Mouse (Mus musculus) testis, postnatal 14 days (tissue): ENCODE measurements around the gene Olfr1307.

Source experiments
- DNase-seq: peaks from one replicate; pipeline ENCODE4 v3.0.0; 2021; ENCODE audit warnings: low spot score

Olfr1307 gene

DNA sequence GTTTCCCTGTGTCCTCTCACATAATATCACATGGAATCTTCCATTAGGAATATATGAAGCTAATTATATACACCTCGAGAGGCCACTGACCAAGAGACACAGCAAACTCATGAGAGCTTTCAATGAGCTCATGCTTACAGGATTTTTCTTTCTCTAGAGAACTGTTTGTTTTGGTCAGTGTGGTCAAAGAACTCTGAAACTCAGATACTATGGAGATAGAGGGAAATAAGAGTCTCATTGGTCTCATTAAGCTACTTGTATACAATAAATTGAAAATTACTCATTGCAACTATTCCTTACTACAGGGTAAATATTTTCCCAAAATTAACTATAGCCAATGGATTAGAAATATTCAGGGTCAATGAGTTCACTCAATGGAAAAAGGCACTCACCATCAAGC, at the start of gene Olfr1307:
TSS of gene Olfr1307 (minus strand) at position 101 of the 400 bp plus-strand sequence.
- no peak for DNase-seq

DNA sequence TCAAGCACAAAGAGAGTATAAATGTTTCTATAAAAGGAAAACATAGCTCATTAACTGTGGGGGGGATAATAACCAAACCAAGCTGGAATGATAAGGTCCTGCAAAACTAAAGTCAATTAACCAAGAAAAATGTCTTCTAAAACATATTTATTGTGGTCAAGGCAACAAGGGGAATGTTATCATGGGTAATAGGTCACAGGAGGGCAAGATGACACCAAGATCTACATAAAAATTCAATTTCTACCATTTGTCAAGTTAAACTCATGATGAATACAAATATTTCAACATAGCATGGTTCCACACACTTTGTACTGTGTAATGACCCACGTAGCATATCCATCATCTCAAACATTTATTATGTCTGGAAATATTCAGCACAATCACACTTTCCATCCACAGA, 40.9 kb upstream of the Olfr1307 start, which contains the start of gene Olfr1309:
TSS of gene Olfr1309 (minus strand) at position 101 of the 400 bp plus-strand sequence.
- DNase-seq: no peak

DNA sequence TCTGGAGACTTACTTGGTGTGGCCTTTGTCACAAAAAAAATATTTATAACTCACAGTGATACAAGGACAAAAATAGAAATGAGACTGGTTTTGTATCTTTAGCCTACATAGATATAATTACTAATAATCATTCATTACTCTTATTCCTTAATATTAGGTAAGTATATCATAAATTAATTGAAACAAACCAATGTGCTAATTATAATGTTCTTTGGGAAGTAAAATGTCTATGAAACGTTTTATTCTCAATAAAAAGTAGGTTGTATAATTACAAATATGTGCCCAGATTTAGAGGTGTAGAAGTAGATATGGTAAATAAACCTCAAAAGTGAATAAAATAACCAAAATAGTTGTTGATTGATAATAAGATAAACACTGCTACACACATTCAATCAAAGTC, 15.6 kb upstream of the Olfr1307 start, which contains the start of gene Olfr1308:
TSS of gene Olfr1308 (minus strand) at position 101 of the 400 bp plus-strand sequence.
- no peak for DNase-seq

DNA sequence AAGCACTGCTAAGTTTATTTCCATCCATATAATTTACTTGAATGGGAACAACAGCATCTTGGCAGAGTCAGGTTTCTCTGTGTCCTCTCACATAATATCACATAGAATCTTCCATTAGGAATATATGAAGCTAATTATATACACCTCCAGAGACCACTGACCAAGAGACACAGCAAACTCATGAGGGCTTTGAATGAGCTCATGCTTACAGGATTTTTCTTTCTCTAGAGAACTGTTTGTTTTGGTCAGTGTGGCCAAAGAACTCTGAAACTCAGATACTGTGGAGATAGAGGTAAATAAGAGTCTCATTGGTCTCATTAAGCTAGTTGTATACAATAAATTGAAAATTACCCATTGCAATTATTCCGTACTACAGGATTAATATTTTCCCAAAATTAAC, 33.1 kb downstream of the Olfr1307 start, which contains the start of gene Olfr1306:
TSS of gene Olfr1306 (minus strand) at position 101 of the 400 bp plus-strand sequence.
- no peak for DNase-seq
